Mouse (Mus musculus): ENCODE measurements around the gene Hist1h2af.

DNA sequence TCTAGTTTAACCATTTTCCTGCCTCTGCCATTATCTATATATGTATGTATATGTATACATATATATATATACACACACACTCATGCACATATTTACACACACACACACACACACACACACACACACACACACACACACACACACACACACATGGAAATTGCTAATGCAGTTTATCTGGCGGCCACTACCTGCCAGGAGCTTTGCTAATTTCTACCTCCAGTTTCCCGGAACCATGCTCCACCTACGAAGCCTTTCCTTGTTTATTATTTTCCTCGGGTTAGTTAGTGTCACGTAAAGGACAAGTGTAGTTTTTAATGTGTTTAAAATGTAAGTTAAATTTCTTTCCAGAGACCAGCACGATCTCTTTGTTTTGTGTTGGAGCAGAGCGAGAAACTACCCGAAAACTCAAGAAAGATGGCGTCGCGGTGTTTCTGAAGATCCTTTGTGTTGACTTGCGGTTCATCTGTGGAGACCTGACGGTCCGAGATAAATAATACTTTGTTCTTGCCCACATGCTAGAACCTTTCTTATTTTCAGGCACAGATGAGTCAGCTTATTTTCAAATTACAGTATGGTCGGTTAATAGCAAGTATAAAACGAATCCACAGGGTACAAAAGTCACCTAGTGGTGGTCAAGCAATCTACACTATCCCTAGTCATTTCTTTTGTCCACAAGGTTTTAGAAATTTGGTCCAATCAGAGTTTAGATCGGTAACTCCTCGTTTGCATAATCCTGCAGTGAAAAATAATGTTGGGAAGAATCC lies 29.2 kb downstream of the Hist1h2af start:
- TF ChIP-seq CTCF (IDR thresholded peaks at IDR 0.05; ENCODE audit: low read depth) = peak; percentile 44
- no peak for TF ChIP-seq EP300 (IDR thresholded peaks at IDR 0.05; ENCODE audit: low read depth)

Measured in heart, postnatal 0 days (tissue).